Mouse (Mus musculus) R1 (cell line): ENCODE data around the gene Wwp2.

Experiments
- DNase-seq: peaks from one replicate; pipeline ENCODE4 v3.0.0-alpha.2; 2018; ENCODE audit warnings: low read depth, low spot score

Gene Wwp2

GRCm38 (mm10) chr8:107473369-107473768, 37.2 kb downstream of the Wwp2 start:
- no peak for DNase-seq

- no peak for DNase-seq
Observed at GRCm38 (mm10) chr8:107475613-107476012, 39.4 kb downstream of the Wwp2 start.

DNA sequence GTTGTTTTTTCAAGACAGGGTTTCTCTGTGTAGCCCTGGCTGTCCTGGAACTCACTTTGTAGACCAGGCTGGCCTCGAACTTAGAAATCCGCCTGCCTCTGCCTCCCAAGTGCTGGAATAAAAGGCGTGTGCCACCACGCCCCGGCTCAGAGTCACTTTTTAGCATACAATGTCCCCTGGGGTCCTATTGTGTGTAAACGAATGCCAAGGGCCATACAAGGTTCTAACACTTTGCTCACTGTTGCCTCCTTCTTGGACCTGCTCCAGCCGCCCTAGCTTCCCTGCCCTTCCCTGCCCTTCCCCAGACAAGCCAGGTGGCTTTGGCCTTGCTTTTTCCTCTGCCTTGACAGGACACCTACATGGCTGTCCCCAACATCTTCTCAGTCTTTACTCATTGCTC, 40.6 kb downstream of the Wwp2 start:
- DNase-seq, result peak; percentile 75

DNA sequence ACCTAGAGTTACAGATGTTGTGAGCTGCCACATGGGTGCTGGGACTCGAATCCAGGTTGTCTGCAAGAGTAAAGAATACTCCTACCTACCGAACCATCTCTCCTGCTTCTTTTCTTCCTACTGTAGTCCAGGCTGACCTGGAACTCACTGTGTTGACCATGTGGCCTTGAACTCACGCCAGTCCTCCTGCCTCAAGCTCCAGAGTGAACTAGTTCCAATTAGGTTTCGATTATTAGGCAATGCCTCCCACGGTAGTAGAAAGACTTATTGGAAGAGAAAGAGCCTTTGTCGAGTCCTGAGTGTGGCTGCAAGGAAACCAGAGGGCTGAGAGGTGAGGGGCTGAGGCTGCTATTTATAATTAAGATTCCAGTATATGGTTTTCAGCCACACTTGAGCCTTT, 42.6 kb downstream of the Wwp2 start:
- DNase-seq, result no peak

GRCm38 (mm10) chr8:107480436-107480835, 44.3 kb downstream of the Wwp2 start:
- DNase-seq, result no peak

GRCm38 (mm10) chr8:107483250-107483649, 47.1 kb downstream of the Wwp2 start:
- DNase-seq, result no peak

- no peak for DNase-seq
Observed at GRCm38 (mm10) chr8:107484956-107485355, 48.8 kb downstream of the Wwp2 start.

DNA sequence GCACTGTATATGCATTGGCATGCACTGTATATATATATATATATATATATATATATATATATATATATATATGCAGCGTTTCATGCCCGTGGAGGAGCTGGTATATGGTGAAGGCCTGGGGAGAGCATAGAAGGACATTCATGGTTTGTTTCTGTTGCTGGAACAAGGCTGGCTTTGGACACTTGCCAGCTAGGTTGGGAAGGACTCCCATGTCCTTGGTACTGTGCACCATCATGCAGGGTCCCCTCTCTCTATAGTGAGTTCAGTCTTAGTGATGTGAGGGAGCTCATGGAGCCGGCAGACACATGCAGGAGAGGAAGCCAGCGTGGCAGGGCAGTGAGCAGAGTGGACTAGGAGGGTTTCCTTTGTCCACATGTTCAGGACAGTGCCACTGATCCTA, 52.4 kb downstream of the Wwp2 start:
- no peak for DNase-seq

DNA sequence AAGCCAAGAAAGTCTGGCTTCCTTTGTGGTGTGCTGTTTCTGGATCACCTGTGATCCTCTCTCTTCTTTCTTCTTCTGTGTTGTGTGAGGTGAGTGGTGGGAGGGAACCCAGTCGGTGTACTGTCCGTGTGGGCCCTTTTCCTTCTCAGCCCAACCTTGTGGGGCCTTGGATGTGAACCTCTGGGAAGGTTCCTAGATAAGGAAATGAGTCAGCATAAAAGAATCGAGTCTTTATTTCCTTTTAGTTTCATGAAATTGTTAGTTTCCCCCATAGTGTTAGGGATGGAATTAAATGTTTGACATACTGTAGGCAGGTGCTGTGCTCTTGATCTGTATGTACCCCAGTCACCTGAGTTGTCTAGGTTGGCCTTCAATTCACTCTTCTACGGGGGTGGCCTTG, 52.9 kb downstream of the Wwp2 start:
- DNase-seq, result no peak

DNA sequence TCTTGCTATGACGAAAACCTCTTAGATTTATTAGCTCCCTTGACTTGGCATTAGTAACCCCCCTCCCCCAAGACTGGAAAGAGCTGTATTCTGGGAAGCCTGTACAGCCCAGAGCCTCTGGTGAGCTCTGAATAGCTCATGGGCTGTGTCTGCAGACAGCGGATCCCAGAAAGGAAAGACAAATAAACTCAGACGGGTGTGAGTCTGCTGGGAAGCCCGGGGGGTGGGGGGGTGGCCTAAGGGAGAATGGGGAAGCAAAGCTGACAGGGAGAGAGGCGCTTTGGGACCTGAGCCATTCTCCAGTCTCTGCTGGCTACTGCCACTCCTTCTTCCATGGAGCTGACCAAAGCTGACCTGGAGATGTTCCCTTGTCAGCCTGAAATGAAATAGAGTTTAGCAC, 53.8 kb downstream of the Wwp2 start:
- no peak for DNase-seq

DNA sequence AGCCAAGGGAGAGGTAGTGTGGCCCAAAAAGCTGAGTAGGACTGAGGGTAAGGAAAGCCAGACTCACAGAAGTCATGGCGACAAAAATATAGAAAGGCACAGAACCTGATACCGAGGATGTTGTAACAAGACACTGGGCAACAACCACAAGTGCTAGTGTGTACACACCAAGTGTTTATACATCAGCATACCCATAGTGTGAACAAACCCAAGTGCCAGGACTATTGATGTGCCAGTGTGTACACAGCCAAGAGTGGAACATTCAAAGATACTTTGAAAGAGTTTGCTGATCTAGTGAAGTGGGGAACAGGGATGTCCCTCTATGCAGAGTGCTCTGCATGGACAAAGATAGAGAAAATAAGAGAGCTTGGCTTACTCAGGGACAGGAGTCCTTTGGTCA, 54.5 kb downstream of the Wwp2 start:
- no peak for DNase-seq

GRCm38 (mm10) chr8:107491212-107491611, 55.0 kb downstream of the Wwp2 start:
- DNase-seq, result no peak

DNA sequence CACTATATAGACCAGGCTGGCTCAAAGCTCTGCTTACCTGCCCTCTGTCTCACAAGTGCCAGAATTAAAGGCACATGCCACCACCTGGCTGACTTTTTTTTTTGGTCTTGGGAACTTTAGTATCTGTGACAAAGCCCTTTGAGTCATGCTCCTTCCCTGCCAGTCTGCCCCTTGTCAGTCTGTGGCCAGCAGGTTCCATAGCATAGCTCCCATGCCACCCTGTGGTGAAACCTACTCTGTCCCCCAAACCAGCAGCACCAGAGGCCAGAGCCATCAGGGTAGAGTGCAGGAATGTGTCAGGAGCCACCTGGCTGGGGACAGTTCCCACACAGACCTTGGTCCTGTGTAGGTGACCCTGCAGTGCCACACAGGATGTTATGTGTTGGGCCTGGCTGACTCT, 55.7 kb downstream of the Wwp2 start:
- no peak for DNase-seq

DNA sequence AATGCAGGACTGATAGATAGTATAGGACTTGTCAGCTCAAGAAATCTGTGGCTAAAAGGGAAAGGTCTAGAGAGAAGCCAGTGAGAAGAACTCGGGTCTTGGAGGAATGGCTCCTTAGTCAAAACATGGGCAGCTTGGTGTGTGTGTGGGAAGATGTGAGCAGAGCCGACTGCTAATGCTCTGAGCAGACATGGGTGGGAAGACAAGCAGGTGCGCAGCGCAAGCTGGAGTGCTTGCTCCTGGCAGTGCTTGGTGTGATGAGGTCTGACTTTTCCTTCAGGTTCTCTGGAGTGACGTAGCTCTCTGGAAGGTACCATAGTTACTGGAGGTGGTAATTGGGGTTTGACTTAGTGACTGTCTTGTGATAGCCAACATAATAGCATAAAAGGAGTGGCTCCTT, 56.6 kb downstream of the Wwp2 start:
- no peak for DNase-seq

DNA sequence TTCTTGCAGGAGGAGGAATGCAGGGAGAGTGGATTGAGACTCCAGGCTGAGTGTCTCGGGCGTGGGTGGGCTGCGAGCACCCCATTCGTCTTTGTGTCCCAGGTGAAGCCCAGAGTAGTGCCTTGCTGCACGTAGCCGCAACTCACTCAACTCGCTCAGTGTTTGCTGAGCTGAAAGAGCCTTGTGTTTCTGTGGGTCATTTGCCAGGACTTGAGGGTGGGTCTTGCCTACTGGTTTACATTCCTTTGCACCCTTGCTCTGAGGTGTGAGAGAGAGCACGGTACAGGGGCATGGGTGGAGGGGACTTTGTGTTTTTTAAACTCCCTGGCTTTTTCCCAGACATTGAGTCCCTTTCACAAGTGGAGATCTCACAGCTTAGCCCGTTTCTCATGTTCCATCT, 59.3 kb downstream of the Wwp2 start:
- no peak for DNase-seq

DNA sequence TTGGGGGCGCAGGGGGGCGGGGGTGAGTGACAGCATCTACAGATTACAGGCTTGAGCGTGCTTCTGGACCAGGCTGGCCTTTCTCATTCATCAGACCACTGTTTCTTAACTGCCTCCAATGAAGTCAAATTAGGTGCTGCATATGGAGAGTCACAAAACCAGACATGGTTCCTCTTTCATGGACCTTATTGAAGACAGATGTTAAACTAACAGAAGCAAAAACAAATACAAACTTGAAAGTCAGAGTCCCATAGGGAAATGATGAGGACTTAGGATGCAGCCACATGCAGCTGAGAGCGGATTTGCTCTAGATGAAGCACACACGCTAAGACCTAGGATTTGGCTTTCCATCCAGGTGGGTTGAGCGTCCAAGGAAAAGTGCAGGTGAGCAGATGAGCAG, 61.5 kb downstream of the Wwp2 start:
- DNase-seq, result no peak

GRCm38 (mm10) chr8:107498390-107498789, 62.2 kb downstream of the Wwp2 start:
- no peak for DNase-seq

DNA sequence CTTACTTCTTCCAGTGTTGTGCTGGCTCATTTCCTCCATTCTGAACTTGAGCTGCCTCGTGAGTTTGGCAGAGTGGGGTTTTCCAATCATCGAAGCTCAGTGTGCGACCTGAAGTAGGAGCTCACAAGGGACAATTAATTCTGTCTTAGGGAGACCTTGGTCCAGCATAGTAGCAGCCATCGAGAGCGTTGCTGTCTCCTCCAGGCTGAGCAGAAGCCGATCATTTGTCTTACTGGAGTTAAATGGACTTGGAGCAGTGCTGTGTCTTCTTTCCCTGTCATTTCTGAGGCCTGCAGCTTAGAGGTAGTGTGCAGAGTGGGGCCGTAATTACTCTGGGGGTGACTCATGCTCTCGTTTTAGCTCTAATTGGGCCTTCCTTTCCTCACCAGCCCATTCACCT, 62.6 kb downstream of the Wwp2 start:
- DNase-seq, result no peak

- DNase-seq, result no peak
Observed at GRCm38 (mm10) chr8:107499519-107499918, 63.4 kb downstream of the Wwp2 start.

- DNase-seq, result no peak
Observed at GRCm38 (mm10) chr8:107502407-107502806, 66.2 kb downstream of the Wwp2 start.

- no peak for DNase-seq
Observed at GRCm38 (mm10) chr8:107502922-107503321, 66.8 kb downstream of the Wwp2 start.

GRCm38 (mm10) chr8:107503354-107503753, 67.2 kb downstream of the Wwp2 start:
- no peak for DNase-seq

DNA sequence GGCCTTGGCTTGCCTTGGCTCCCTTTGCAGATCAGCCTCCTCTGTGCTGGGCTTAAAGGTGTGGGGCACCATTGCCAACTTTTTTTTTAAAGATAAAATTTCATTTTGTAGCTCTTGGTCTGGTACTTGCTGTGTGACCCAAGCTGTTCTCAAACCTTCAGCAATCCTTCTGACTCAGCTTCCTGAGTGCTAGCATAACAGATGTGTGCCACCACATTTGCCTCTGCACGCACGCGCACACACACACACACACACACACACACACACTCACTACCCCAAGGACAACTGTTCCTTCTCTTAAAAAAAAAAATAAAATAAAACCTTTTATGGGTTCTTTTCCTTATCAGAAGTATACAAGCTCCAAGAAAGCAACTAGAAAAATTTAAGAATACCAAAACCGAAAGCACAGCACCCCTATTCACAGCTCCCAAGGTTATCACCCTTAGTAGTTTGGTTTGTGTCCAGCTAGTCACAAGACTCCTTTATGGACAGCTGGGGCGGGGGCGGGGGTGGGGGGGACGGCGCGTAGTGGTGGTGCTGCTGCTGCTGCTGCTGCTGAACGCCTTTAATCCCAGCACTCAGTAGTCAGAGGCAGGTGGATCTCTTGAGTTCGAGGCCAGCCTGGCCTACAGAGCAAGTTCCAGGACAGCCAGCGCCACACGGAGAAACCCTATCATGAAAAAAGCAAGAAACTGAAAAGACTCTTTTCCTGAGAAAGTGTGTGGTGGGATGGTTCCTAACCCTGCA, 68.2 kb downstream of the Wwp2 start:
- no peak for DNase-seq

- DNase-seq, result no peak
Observed at GRCm38 (mm10) chr8:107505271-107505670, 69.1 kb downstream of the Wwp2 start.
